Mouse (Mus musculus) intestine, embryonic 14.5 days (tissue): Measurements from ENCODE around the gene Gm14781. TPM values are rescaled to one million over a fixed set of nuclear protein-coding genes. Genes with fewer than 3 reads are reported as not detected.
"Not testable (repeated sequence)": the region's sequence is repeated elsewhere in the genome, so short reads cannot be mapped to it uniquely, and the experiment has no call there.

Experiments used
- ATAC-seq: fragments of 200-750 bp; cut with Nextera tagmentation; replicated peaks from 2 replicates; pipeline ENCODE4 v1.8.0; 2017; ENCODE audit warnings: low read depth, moderate number of reproducible peaks, moderate TSS enrichment, moderate library complexity; ENCODE audit not compliant: low FRiP score, low TSS enrichment
- DNase-seq: peaks from one replicate; pipeline ENCODE4 v3.0.0-alpha.2; 2018; ENCODE audit warnings: low spot score
- H3K27ac ChIP-seq: fragments of 300-500 bp; sonication (generic); 2 replicates; pipeline ENCODE4 v1.5.1; 2014; ENCODE audit warnings: low read depth, mild to moderate bottlenecking, control low read depth
- H3K27me3 ChIP-seq: fragments of 300-500 bp; sonication (generic); replicated peaks from 2 replicates; pipeline ENCODE4 v1.6.1; 2014; ENCODE audit warnings: low read length, control low read depth; ENCODE audit not compliant: control insufficient read depth, insufficient read depth
- H3K36me3 ChIP-seq: fragments of 300-500 bp; sonication (generic); 2 replicates; pipeline ENCODE4 v1.6.1; 2014; ENCODE audit warnings: low read length, control low read depth; ENCODE audit not compliant: control insufficient read depth, insufficient read depth
- H3K4me1 ChIP-seq: fragments of 300-500 bp; sonication (generic); replicated peaks from 2 replicates; pipeline ENCODE4 v1.6.1; 2014; ENCODE audit warnings: low read length, control low read depth, mixed read lengths; ENCODE audit not compliant: control insufficient read depth, insufficient read depth
- H3K4me2 ChIP-seq: fragments of 300-500 bp; sonication (generic); 2 replicates; pipeline ENCODE4 v1.6.1; 2014; ENCODE audit warnings: low read length
- H3K4me3 ChIP-seq: fragments of 300-500 bp; sonication (generic); 2 replicates; pipeline ENCODE4 v1.5.1; 2014; ENCODE audit warnings: low read depth, low read length, control low read depth, mixed read lengths
- H3K9ac ChIP-seq: fragments of 300-500 bp; sonication (generic); 2 replicates; pipeline ENCODE4 v1.6.1; 2014; ENCODE audit warnings: mild to moderate bottlenecking, low read length
- H3K9me3 ChIP-seq: fragments of 300-500 bp; sonication (generic); 2 replicates; pipeline ENCODE4 v1.6.1; 2016; ENCODE audit warnings: low read length, control low read depth; ENCODE audit not compliant: control insufficient read depth
- WGBS: fragments of 180-500 bp; shearing (Covaris S2); extraction: QIAGEN DNeasy Blood & Tissue Kit; methylation state at CpG from one replicate; pipeline ENCODE4 v1.1.7; 2014; 5-methylcytosine and 5-hydroxymethylcytosine counted together
- polyA plus RNA-seq: library from polyadenylated mRNA; unstranded; fragments of >200 nt; fragmentation: Nextera tagmentation; extraction: Ambion mirVana; gene quantifications from 2 replicates; pipeline ENCODE4 v1.2.1, GENCODE M21; 2014

The Gm14781 gene
- not detected in 2 replicates for polyA plus RNA-seq

GRCm38 (mm10) chrX:91631894-91632293, at the start of gene Gm14781:
Gm14781 (plus strand) TSS chrX:91632194.
- not testable (repeated sequence) for ATAC-seq, H3K27me3 ChIP-seq, H3K9me3 ChIP-seq, H3K4me2 ChIP-seq, H3K36me3 ChIP-seq, H3K4me3 ChIP-seq, H3K4me1 ChIP-seq, DNase-seq, H3K27ac ChIP-seq, H3K9ac ChIP-seq
- WGBS = 78% methylated on average over 1 of the region's 1 CpGs

- H3K9ac ChIP-seq, H3K36me3 ChIP-seq, DNase-seq, H3K27me3 ChIP-seq, H3K4me1 ChIP-seq, H3K4me2 ChIP-seq, H3K9me3 ChIP-seq, H3K4me3 ChIP-seq, H3K27ac ChIP-seq, ATAC-seq: not testable (repeated sequence)
Measured at GRCm38 (mm10) chrX:91654964-91655575, 23.1 kb downstream of the Gm14781 start.

Other genes starting within 250 kb of the Gm14781 start
- gene Gm5072, start 239.7 kb upstream of the Gm14781 start, polyA plus RNA-seq = not detected in 2 replicates
- gene Gm8914, start 152.1 kb upstream of the Gm14781 start, polyA plus RNA-seq = not detected in 2 replicates
- gene 1700084M14Rik, start 56.3 kb upstream of the Gm14781 start, polyA plus RNA-seq = not detected in 2 replicates
- gene Mageb5, start 150.8 kb downstream of the Gm14781 start, polyA plus RNA-seq = not detected in 2 replicates